Mouse (Mus musculus): ENCODE data around the gene Ror1. TPM values are rescaled to one million over a fixed set of nuclear protein-coding genes. Genes with fewer than 3 reads are reported as not detected.
A peak's percentile ranks its signal among the peaks of the same experiment; 100 is the strongest.

Ror1 gene
- polyA plus RNA-seq, 1 experiment from 2014 or later: 6.4 TPM

DNA sequence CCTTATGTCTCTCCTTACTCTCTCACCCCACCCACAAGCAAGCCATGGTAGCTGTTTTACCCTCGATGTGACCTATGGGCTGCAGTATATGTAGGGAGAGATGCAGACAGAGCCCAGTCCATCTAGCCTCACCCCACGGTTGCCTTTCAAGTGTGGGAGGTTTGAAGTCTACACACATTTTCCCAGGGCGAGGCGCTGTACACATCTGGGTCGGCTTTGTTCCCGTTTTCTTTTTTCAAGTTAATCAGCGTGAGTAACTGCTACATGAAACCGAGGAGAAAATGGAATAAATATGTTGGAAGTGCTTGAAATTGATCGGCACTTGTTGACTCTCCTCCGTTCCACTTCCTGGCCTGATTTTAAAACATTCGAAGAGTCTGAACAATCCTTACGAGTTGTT, 108.8 kb downstream of the Ror1 start:
- no peaks in the 10 kb centered on the region for H3K4me1 ChIP-seq (ENCODE audit: control insufficient read depth, insufficient read depth, low read length)
- H3K9ac ChIP-seq (ENCODE audit: low read length): no peak overlapping the region
- no peak overlapping the region for H3K4me2 ChIP-seq (ENCODE audit: low read depth, low read length)
- 55% methylated on average over 12 of the region's 12 CpGs for WGBS
- 0 out of 2 replicates have a peak, but pooled peaks have one; percentile 33 for ATAC-seq (ENCODE audit: insufficient read depth, low FRiP score)
- H3K27ac ChIP-seq (ENCODE audit: low read length): no peak overlapping the region
- no peaks in the 10 kb centered on the region for H3K27me3 ChIP-seq (ENCODE audit: control insufficient read depth, insufficient read depth, low read length)
- H3K36me3 ChIP-seq (ENCODE audit: control insufficient read depth, insufficient read depth, low read length): no peaks in the 10 kb centered on the region
- H3K9me3 ChIP-seq (replicated peaks; ENCODE audit: control insufficient read depth, low read length): no peaks in the 10 kb centered on the region
- no peak overlapping the region for H3K4me3 ChIP-seq (replicated peaks; ENCODE audit: low read length)

DNA sequence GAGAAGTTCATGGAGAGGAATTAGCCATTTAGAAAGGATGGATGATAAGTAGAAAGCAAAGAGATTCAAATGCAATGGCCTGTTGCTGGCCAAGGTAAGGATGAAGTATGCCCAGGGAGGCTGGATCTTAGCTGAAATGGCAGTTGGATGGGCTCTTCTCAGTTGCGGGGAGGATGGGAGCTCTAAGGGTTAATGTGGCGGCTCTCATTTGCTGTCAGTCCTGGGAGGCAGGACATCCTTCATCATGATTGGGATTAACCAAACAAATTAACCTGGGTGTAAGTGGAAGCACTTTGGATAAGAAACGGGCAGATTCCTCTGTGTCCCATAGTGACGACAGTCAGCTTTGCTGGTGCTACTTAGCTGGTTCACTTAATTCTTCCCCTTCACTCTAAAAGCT, 112.5 kb downstream of the Ror1 start:
- ATAC-seq (ENCODE audit: insufficient read depth, low FRiP score): no peak
- no peaks in the 10 kb centered on the region for H3K4me1 ChIP-seq (ENCODE audit: control insufficient read depth, insufficient read depth, low read length)
- H3K36me3 ChIP-seq (ENCODE audit: control insufficient read depth, insufficient read depth, low read length): no peaks in the 10 kb centered on the region
- H3K9me3 ChIP-seq (replicated peaks; ENCODE audit: control insufficient read depth, low read length): no peaks in the 10 kb centered on the region
- 56% methylated on average over 4 of the region's 4 CpGs for WGBS
- no peak overlapping the region for H3K4me2 ChIP-seq (ENCODE audit: low read depth, low read length)
- no peak overlapping the region for H3K4me3 ChIP-seq (replicated peaks; ENCODE audit: low read length)
- H3K9ac ChIP-seq (ENCODE audit: low read length): no peak overlapping the region
- no peak overlapping the region for H3K27ac ChIP-seq (ENCODE audit: low read length)
- H3K27me3 ChIP-seq (ENCODE audit: control insufficient read depth, insufficient read depth, low read length): no peaks in the 10 kb centered on the region

DNA sequence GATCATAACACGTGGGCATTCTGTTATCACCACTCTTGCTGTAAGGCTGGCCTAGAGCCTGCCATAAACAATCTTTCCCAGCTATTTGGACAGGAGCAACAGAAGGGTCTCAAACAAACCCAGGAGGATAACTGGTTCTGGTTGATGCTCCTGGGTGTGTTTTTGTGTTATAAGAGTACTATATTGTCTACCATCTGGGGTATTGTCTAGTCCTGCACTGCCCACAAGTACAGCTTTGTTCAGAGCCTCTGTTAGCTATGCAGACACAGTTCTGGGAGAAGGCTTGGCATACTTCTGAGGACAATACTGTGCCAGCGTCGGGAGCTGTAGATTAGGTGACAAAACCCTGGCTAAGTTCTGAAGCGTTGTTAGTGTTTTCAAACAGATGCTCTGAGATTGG, 113.5 kb downstream of the Ror1 start:
- Histone ChIP-seq H3K27me3 (ENCODE audit: control insufficient read depth, insufficient read depth, low read length) (no peaks in the 10 kb centered on the region), H3K4me3 (replicated peaks; ENCODE audit: low read length) (no peak overlapping the region), H3K4me2 (ENCODE audit: low read depth, low read length) (no peak overlapping the region), H3K27ac (ENCODE audit: low read length) (no peak overlapping the region), H3K36me3 (ENCODE audit: control insufficient read depth, insufficient read depth, low read length) (no peaks in the 10 kb centered on the region), H3K9ac (ENCODE audit: low read length) (no peak overlapping the region), H3K9me3 (replicated peaks; ENCODE audit: control insufficient read depth, low read length) (no peaks in the 10 kb centered on the region), H3K4me1 (ENCODE audit: control insufficient read depth, insufficient read depth, low read length) (0 out of 2 replicates have a peak, but pooled peaks cover under 1% of the 10 kb centered on the region)
- 68% methylated on average over 4 of the region's 4 CpGs for WGBS
- no peak for ATAC-seq (ENCODE audit: insufficient read depth, low FRiP score)

DNA sequence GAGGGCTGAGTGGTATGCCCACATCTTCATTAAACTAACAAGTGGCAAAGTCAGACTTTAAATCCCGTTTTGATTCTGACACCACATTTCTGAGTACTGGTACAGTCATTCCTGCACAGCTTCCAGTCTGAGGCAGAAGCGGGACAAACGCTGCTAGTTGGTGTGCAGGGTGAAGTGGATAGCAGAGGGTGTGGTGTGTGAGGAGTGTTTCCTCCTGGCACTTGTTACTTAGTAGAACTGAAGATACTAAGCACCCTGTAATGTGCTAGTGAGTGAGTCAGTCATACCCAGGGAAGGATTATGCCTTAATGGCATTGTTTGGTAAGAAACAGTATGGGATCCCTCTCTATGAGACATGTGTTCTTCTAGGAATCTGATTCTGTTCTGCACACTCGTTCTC, 115.7 kb downstream of the Ror1 start:
- no peaks in the 10 kb centered on the region for H3K9me3 ChIP-seq (replicated peaks; ENCODE audit: control insufficient read depth, low read length)
- no peak overlapping the region for H3K4me3 ChIP-seq (replicated peaks; ENCODE audit: low read length)
- no peak overlapping the region for H3K4me2 ChIP-seq (ENCODE audit: low read depth, low read length)
- H3K4me1 ChIP-seq (ENCODE audit: control insufficient read depth, insufficient read depth, low read length): 0 out of 2 replicates have a peak, but pooled peaks cover 3% of the 10 kb centered on the region
- 66% methylated on average over 4 of the region's 4 CpGs for WGBS
- no peaks in the 10 kb centered on the region for H3K36me3 ChIP-seq (ENCODE audit: control insufficient read depth, insufficient read depth, low read length)
- ATAC-seq (ENCODE audit: insufficient read depth, low FRiP score): no peak
- H3K9ac ChIP-seq (ENCODE audit: low read length): no peak overlapping the region
- no peak overlapping the region for H3K27ac ChIP-seq (ENCODE audit: low read length)
- no peaks in the 10 kb centered on the region for H3K27me3 ChIP-seq (ENCODE audit: control insufficient read depth, insufficient read depth, low read length)

DNA sequence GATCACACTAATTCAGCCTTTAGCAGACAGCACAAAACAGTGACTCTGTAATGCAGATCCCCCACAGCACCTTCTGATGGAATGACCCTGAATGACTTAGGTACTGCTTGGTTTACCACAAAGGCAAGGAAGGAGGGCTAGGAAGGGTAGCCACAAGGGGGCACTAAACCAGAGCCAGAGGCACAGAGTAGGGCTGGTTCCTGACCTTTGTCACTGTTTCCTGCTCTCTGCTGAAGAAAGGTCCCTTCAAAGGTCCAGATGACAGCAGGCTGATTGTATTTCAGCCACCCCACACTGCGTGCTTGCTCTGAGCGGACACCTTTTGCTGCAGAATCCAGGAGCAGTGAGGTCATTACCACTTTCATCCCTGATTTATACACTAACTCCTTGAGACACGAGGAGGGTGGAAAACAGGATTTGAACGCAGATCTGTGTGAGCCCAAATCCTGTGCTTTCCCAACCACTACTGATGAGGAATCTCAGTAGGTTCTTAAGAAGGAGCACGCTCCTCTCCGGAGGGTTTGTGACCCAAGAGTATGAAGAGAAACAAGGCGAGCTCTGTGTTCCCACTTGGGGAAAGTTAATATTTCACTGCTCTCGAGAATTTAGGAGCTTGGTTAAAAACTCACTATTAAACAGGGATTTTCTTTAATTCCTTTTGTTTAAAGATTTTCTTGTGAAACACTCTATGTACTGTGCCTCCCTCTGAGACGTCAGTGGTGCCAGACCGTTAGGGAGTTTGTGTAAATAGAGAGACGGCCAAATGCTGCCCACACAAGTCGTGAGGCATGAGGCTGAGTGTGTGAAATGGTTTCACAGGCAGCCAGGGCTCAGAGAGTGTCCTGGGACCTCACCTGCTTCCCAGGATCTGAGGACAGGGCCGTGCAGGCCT, 119.0 kb downstream of the Ror1 start:
- ATAC-seq (ENCODE audit: insufficient read depth, low FRiP score): peak; percentile 41
- no peaks in the 10 kb centered on the region for H3K9me3 ChIP-seq (replicated peaks; ENCODE audit: control insufficient read depth, low read length)
- H3K4me3 ChIP-seq (replicated peaks; ENCODE audit: low read length): no peak overlapping the region
- H3K36me3 ChIP-seq (ENCODE audit: control insufficient read depth, insufficient read depth, low read length): no peaks in the 10 kb centered on the region
- no peak overlapping the region for H3K9ac ChIP-seq (ENCODE audit: low read length)
- H3K4me2 ChIP-seq (ENCODE audit: low read depth, low read length): no peak overlapping the region
- H3K27me3 ChIP-seq (ENCODE audit: control insufficient read depth, insufficient read depth, low read length): no peaks in the 10 kb centered on the region
- WGBS: 37% methylated on average over 13 of the region's 13 CpGs
- 0 out of 2 replicates have a peak, but pooled peaks cover 3% of the 10 kb centered on the region for H3K4me1 ChIP-seq (ENCODE audit: control insufficient read depth, insufficient read depth, low read length)
- no peak overlapping the region for H3K27ac ChIP-seq (ENCODE audit: low read length)

DNA sequence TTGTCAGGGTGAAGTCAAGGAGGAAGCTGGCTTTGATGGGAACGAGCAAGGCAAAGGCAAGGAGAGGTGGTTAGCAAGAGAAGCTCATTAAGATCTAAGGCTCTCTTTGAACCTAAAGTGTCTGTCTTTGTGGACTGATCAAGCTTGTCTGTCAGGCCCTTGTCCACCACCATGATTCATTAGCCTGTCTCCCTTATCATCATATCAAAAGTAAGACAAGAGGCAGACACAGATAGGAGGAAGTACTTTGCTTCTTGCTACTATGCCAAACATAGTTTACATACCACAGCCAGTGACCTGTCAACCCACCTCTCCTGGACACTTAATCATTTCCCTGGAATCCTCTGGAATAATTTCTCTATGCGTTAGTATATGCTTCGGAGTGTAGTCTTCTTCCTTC, 121.0 kb downstream of the Ror1 start:
- Histone ChIP-seq H3K36me3 (ENCODE audit: control insufficient read depth, insufficient read depth, low read length) (no peaks in the 10 kb centered on the region), H3K9me3 (replicated peaks; ENCODE audit: control insufficient read depth, low read length) (no peaks in the 10 kb centered on the region), H3K27ac (ENCODE audit: low read length) (no peak overlapping the region), H3K4me2 (ENCODE audit: low read depth, low read length) (no peak overlapping the region), H3K27me3 (ENCODE audit: control insufficient read depth, insufficient read depth, low read length) (no peaks in the 10 kb centered on the region), H3K4me1 (ENCODE audit: control insufficient read depth, insufficient read depth, low read length) (0 out of 2 replicates have a peak, but pooled peaks cover 3% of the 10 kb centered on the region), H3K4me3 (replicated peaks; ENCODE audit: low read length) (no peak overlapping the region), H3K9ac (ENCODE audit: low read length) (no peak overlapping the region)
- ATAC-seq (ENCODE audit: insufficient read depth, low FRiP score): no peak
- WGBS: 44% methylated on average over 3 of the region's 3 CpGs

DNA sequence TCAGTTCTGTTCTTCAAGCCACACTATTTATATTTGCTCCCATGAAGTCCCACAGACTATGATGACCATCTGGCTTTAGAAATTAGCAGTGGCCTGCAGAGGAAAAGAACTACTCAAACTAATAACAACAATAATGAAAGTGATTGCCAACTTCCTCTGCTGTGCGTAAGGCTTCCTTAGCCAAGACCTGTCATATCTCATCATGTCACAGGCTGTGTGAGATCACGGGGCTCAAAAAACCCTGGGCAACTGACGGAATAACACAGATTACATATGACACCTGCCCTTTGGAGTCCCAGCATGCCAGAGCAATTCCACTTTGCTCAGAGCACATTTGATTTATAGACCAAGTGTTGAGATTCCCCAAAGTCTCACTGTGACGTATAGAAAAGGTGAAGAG, 123.4 kb downstream of the Ror1 start:
- Histone ChIP-seq H3K36me3 (ENCODE audit: control insufficient read depth, insufficient read depth, low read length) (no peaks in the 10 kb centered on the region), H3K9me3 (replicated peaks; ENCODE audit: control insufficient read depth, low read length) (no peaks in the 10 kb centered on the region), H3K27me3 (ENCODE audit: control insufficient read depth, insufficient read depth, low read length) (no peaks in the 10 kb centered on the region), H3K27ac (ENCODE audit: low read length) (no peak overlapping the region), H3K4me2 (ENCODE audit: low read depth, low read length) (no peak overlapping the region), H3K4me1 (ENCODE audit: control insufficient read depth, insufficient read depth, low read length) (0 out of 2 replicates have a peak, but pooled peaks cover 3% of the 10 kb centered on the region), H3K4me3 (replicated peaks; ENCODE audit: low read length) (no peak overlapping the region), H3K9ac (ENCODE audit: low read length) (no peak overlapping the region)
- 59% methylated on average over 4 of the region's 4 CpGs for WGBS
- no peak for ATAC-seq (ENCODE audit: insufficient read depth, low FRiP score)

DNA sequence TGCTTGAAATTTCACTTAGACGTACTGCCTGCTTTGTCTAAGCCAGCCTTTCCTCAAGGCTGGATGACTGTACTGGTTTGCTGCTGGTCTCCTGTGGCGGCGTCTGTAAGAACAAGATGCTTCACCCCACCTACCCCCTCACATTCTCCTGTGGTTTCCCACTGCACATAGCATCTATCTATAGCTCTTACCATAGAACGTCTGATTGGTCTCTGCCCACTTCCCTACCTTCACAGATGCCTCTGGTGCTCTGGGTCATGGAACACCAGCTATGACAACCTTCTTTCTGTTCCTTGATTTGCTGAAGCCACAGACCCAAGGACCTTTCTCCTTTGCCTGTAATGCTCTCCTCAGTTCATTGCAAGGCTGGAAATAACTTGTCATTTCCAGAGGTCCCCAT, 124.0 kb downstream of the Ror1 start:
- Histone ChIP-seq H3K4me2 (ENCODE audit: low read depth, low read length) (no peak overlapping the region), H3K27ac (ENCODE audit: low read length) (no peak overlapping the region), H3K9ac (ENCODE audit: low read length) (no peak overlapping the region), H3K36me3 (ENCODE audit: control insufficient read depth, insufficient read depth, low read length) (no peaks in the 10 kb centered on the region), H3K27me3 (ENCODE audit: control insufficient read depth, insufficient read depth, low read length) (no peaks in the 10 kb centered on the region), H3K4me3 (replicated peaks; ENCODE audit: low read length) (no peak overlapping the region), H3K4me1 (ENCODE audit: control insufficient read depth, insufficient read depth, low read length) (no peaks in the 10 kb centered on the region), H3K9me3 (replicated peaks; ENCODE audit: control insufficient read depth, low read length) (no peaks in the 10 kb centered on the region)
- ATAC-seq (ENCODE audit: insufficient read depth, low FRiP score): no peak
- 75% methylated on average over 4 of the region's 4 CpGs for WGBS

DNA sequence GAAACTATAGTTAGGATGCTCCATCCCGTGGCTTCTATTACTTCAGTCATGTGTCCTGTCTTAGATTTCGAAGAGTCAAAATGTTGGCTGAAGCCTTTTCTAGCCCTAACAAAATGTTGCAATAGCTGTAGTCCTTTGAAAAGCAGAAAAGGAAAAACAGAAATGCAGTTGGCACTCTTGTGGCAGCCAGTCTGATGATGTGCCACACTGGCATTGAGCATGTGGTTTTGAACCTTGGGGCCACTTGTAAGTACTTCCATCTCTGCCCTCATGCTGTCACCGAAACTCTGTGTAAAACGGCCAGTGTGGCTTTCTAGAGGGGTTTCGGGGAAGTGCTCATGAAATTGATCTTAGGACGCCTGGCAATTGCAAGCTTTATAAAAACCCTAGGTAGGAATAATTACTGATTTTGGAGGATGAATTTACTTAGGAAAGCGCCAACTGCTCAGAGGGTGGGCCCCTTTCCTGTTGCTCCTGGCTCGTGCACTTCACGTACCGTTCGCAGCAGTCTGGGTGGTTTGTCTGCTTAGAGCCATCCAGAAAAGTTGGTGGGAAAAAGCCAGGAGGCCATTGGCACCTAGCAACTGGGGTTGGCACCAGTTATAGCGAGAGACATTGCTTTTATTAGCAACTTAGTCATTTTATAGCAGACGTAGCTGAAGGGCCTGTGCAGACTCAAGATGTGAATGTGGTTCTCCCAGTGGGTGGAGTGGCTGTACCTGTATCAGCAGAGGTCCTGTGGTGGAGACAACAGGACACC, 126.6 kb downstream of the Ror1 start:
- no peaks in the 10 kb centered on the region for H3K36me3 ChIP-seq (ENCODE audit: control insufficient read depth, insufficient read depth, low read length)
- H3K9ac ChIP-seq (ENCODE audit: low read length): no peak overlapping the region
- no peaks in the 10 kb centered on the region for H3K27me3 ChIP-seq (ENCODE audit: control insufficient read depth, insufficient read depth, low read length)
- H3K4me3 ChIP-seq (replicated peaks; ENCODE audit: low read length): no peak overlapping the region
- no peak overlapping the region for H3K27ac ChIP-seq (ENCODE audit: low read length)
- 78% methylated on average over 13 of the region's 13 CpGs for WGBS
- no peak overlapping the region for H3K4me2 ChIP-seq (ENCODE audit: low read depth, low read length)
- H3K9me3 ChIP-seq (replicated peaks; ENCODE audit: control insufficient read depth, low read length): no peaks in the 10 kb centered on the region
- no peaks in the 10 kb centered on the region for H3K4me1 ChIP-seq (ENCODE audit: control insufficient read depth, insufficient read depth, low read length)
- ATAC-seq (ENCODE audit: insufficient read depth, low FRiP score): no peak; the same call in 1 of the 2 replicates

Measured in stomach, embryonic 16.5 days (tissue).